Mouse (Mus musculus): ENCODE data around the gene Abcd4. TPM values are rescaled to one million over a fixed set of nuclear protein-coding genes. Genes with fewer than 3 reads are reported as not detected.

Gene Abcd4
- polyA plus RNA-seq (2012; rRNA removed) = 16.6 and 17.0 TPM in 2 replicates

DNA sequence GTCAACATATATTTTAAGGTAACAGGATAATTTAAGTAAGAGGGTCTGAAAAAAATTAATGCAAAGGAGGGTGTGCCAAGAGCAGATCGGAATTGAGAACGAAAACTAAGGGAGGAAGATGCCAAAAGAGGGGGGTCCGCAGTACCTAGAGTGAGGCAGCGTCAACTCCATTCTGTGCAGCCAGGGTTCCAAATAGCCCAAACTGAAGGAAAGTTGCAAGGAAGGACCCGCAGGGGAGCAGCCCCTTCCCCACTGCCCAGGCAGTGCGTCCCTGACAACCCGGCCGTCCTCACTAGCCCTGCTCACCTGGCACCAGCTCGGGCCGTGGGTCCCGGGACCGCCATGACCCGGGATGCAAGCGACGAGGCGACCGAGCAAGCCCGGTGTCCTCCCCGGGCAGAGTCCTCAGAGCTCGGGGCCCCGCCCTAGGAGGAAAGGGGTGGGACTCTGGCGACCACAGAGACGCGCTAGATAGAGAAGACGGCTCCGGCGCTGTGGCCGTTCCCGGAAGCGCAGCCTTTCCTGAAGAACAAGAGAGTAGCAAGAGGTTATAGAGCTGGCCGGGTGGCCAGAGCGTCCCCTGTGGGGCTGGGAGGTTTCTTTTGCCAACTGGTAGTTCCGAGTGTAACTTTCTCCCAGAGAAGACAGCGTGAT, at the start of gene Abcd4:
TSS of gene Abcd4 (minus strand) at position 437 of the 654 bp plus-strand sequence.
- TF ChIP-seq CTCF (IDR thresholded peaks at IDR 0.05; ENCODE audit: extremely low read depth, insufficient read depth, insufficient read length, insufficient replicate concordance) (peak; percentile 57; the same call in 1 of the 2 replicates), POLR2A (IDR thresholded peaks at IDR 0.05; ENCODE audit: low read depth, low read length) (peak; percentile 79)
- no peaks in the 10 kb centered on the region for H3K4me1 ChIP-seq (ENCODE audit: control insufficient read depth, insufficient read depth, insufficient read length)
- peak within 1 kb of the TSS; percentile 45 for H3K27ac ChIP-seq (ENCODE audit: insufficient read depth, low read length)
- H3K27me3 ChIP-seq (ENCODE audit: control insufficient read depth, insufficient read depth, low read length) = no peaks in the 10 kb centered on the region
- peak within 1 kb of the TSS; percentile 98 for H3K4me3 ChIP-seq (ENCODE audit: extremely low read depth, insufficient read depth, insufficient read length)
- no peaks in the 10 kb centered on the region for H3K36me3 ChIP-seq (ENCODE audit: control insufficient read depth, insufficient read depth, low read length)
- peak; percentile 76 to 95 for DNase-seq (ENCODE audit: low read depth in 1 of 2, low spot score in 2 of 2)
- WGBS = under 1% methylated on average over 34 of the region's 34 CpGs

DNA sequence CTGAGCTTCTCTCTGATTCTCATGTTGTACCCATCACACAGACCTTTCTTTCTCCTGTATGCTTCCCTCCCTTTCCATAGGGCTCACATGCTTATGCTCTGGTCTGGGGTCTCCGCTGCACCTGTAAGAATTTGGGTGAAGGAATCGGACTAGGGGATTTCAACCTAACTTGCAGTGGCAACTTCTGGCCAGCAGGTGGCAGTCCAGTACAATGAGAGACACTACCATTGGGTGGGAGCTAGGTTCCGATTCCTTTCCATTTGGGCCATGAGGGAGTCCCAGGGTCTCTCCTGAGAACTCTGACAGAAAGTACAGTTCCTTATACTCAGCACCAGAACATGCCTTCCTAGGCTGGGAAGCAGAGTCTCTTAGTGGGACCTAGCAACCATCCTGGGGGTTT, 36.7 kb upstream of the Abcd4 start:
- no peaks in the 10 kb centered on the region for H3K27me3 ChIP-seq (ENCODE audit: control insufficient read depth, insufficient read depth, low read length)
- H3K36me3 ChIP-seq (ENCODE audit: control insufficient read depth, insufficient read depth, low read length) = no peaks in the 10 kb centered on the region
- TF ChIP-seq POLR2A (IDR thresholded peaks at IDR 0.05; ENCODE audit: low read depth, low read length) = no peak
- peak; percentile 85; the same call in 1 of the 2 replicates for TF ChIP-seq CTCF (IDR thresholded peaks at IDR 0.05; ENCODE audit: extremely low read depth, insufficient read depth, insufficient read length, insufficient replicate concordance)
- no peak overlapping the region for H3K27ac ChIP-seq (ENCODE audit: insufficient read depth, low read length)
- no peaks in the 10 kb centered on the region for H3K4me1 ChIP-seq (ENCODE audit: control insufficient read depth, insufficient read depth, insufficient read length)
- WGBS = 19% methylated on average over 3 of the region's 3 CpGs
- H3K4me3 ChIP-seq (ENCODE audit: extremely low read depth, insufficient read depth, insufficient read length) = no peak overlapping the region
- peak in 1 of 2 experiments; percentile 46 for DNase-seq (ENCODE audit: low read depth in 1 of 2, low spot score in 2 of 2)

DNA sequence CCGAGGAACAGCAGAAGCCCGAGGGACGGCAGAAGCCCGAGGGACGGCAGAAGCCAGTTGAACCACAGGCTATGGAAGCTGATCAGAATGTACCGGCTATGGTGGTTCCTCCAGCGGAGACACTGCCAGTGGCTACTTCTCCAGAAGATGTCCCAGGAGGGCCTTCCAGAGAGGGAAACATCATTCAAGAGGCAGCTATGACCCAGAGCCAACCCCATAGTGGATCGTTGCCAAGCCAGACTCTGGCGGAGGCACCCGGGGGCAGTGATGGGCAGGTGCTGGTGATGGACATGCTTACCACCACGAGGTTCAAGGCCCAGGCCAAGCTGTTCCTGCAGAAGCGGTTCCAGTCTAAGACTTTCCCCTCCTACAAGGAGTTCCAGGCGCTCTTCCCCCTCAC, 33.0 kb upstream of the Abcd4 start:
- no peak overlapping the region for H3K27ac ChIP-seq (ENCODE audit: insufficient read depth, low read length)
- no peak for TF ChIP-seq POLR2A (IDR thresholded peaks at IDR 0.05; ENCODE audit: low read depth, low read length)
- DNase-seq (ENCODE audit: low read depth in 1 of 2, low spot score in 2 of 2) = no peak
- H3K4me1 ChIP-seq (ENCODE audit: control insufficient read depth, insufficient read depth, insufficient read length) = no peaks in the 10 kb centered on the region
- no peaks in the 10 kb centered on the region for H3K36me3 ChIP-seq (ENCODE audit: control insufficient read depth, insufficient read depth, low read length)
- H3K27me3 ChIP-seq (ENCODE audit: control insufficient read depth, insufficient read depth, low read length) = no peaks in the 10 kb centered on the region
- no peak overlapping the region for H3K4me3 ChIP-seq (ENCODE audit: extremely low read depth, insufficient read depth, insufficient read length)
- WGBS = 84% methylated on average over 13 of the region's 13 CpGs

DNA sequence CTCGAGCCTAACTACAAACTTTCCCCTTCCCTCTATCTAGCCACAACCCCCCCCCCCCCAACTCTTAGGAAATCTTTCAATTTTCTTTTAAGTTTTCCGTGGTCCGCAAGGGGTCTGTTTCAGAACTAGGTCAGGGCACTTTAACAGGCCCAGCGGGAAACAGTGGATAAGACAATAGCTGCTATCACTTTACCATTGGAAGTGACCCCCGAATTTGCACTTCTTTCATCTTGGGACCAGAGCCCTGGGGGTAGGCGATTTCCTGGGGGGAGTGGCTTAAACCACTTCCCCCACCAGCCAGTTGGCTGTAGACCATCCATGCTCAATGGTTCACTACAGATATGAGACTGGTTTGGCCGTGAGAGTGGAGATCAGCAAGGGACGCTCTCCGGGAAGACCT, 23.4 kb upstream of the Abcd4 start, which contains the start of gene Vrtn:
TSS of gene Vrtn (plus strand) at position 366 of the 400 bp plus-strand sequence.
- no peak for TF ChIP-seq POLR2A (IDR thresholded peaks at IDR 0.05; ENCODE audit: low read depth, low read length)
- TF ChIP-seq CTCF (IDR thresholded peaks at IDR 0.05; ENCODE audit: extremely low read depth, insufficient read depth, insufficient read length, insufficient replicate concordance) = no peak
- H3K27me3 ChIP-seq (ENCODE audit: control insufficient read depth, insufficient read depth, low read length) = peaks cover 12% of the 10 kb centered on the region
- H3K36me3 ChIP-seq (ENCODE audit: control insufficient read depth, insufficient read depth, low read length) = no peaks in the 10 kb centered on the region
- no peak for DNase-seq (ENCODE audit: low read depth in 1 of 2, low spot score in 2 of 2)
- no peak within 1 kb of the TSS for H3K27ac ChIP-seq (ENCODE audit: insufficient read depth, low read length)
- WGBS = 13% methylated on average over 9 of the region's 9 CpGs
- no peak within 1 kb of the TSS for H3K4me3 ChIP-seq (ENCODE audit: extremely low read depth, insufficient read depth, insufficient read length)
- no peaks in the 10 kb centered on the region for H3K4me1 ChIP-seq (ENCODE audit: control insufficient read depth, insufficient read depth, insufficient read length)

DNA sequence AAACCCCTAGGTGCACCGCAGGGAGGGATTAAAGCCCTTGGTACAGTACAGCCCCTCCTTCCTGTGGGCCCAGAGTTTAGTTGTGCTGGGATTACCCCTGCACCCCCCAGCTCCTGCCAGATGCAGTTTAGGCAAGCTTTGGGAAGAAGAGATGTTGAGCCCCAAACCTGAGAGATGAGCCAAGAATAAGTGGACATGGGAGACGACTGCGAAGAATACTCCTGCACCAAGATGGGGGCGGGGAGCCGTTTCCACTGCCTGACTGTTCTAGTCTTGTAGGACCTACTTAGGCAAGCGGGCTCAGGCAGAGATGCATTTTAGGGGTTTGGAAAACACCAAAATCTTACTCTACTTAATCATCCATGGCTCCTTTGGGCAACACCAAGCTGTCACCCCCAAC, 23.0 kb upstream of the Abcd4 start:
- Histone ChIP-seq H3K27ac (ENCODE audit: insufficient read depth, low read length) (no peak overlapping the region), H3K27me3 (ENCODE audit: control insufficient read depth, insufficient read depth, low read length) (peaks cover 12% of the 10 kb centered on the region), H3K36me3 (ENCODE audit: control insufficient read depth, insufficient read depth, low read length) (no peaks in the 10 kb centered on the region), H3K4me3 (ENCODE audit: extremely low read depth, insufficient read depth, insufficient read length) (no peak overlapping the region), H3K4me1 (ENCODE audit: control insufficient read depth, insufficient read depth, insufficient read length) (no peaks in the 10 kb centered on the region)
- no peak for DNase-seq (ENCODE audit: low read depth in 1 of 2, low spot score in 2 of 2)
- 33% methylated on average over 6 of the region's 6 CpGs for whole genome bisulfite sequencing
- no peak for TF ChIP-seq CTCF (IDR thresholded peaks at IDR 0.05; ENCODE audit: extremely low read depth, insufficient read depth, insufficient read length, insufficient replicate concordance)

DNA sequence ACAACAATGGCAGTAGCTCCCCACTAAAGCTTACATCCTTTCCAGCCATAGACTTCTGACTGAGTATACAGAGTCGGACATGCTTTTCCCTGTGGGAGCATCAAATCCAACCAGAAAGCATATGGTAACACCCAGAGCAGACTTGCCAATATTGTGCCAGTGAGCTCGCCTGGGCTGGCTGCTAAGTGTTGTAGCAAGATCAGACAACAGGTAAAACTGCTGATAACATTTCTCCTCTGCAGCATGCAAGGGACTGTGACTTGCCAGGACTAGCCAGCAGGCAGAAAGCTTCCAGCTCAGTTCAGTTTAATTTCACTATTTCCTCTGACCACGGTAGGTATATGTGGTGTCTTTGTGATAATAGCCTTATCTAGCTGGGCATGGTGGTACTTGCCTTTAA, 14.7 kb upstream of the Abcd4 start:
- TF ChIP-seq CTCF (IDR thresholded peaks at IDR 0.05; ENCODE audit: extremely low read depth, insufficient read depth, insufficient read length, insufficient replicate concordance) = no peak
- no peak for TF ChIP-seq POLR2A (IDR thresholded peaks at IDR 0.05; ENCODE audit: low read depth, low read length)
- DNase-seq (ENCODE audit: low read depth in 1 of 2, low spot score in 2 of 2) = no peak
- Histone ChIP-seq H3K27ac (ENCODE audit: insufficient read depth, low read length) (no peak overlapping the region), H3K4me1 (ENCODE audit: control insufficient read depth, insufficient read depth, insufficient read length) (no peaks in the 10 kb centered on the region), H3K4me3 (ENCODE audit: extremely low read depth, insufficient read depth, insufficient read length) (no peak overlapping the region), H3K27me3 (ENCODE audit: control insufficient read depth, insufficient read depth, low read length) (no peaks in the 10 kb centered on the region), H3K36me3 (ENCODE audit: control insufficient read depth, insufficient read depth, low read length) (no peaks in the 10 kb centered on the region)
- 76% methylated on average over 3 of the region's 3 CpGs for WGBS

DNA sequence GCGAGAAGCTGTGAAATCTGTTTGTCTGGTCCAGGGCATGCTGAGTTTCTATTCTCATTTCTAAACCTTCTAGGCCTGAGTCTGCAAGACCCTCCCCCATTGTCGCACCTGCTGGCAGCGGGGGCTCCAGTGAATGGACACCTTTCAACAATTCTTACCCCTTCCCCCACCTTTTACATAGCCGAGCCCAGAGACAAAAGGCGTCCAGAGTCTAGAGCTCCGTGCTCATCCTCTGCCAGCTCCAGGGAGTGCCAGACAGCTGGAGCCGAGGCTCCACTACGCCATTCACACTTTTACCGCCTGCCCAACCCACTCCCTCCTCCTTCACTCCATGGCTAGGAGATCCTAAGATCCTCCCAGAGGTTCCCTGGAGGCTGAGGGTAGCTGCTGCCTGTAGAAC, 7.9 kb upstream of the Abcd4 start:
- H3K4me1 ChIP-seq (ENCODE audit: control insufficient read depth, insufficient read depth, insufficient read length) = no peaks in the 10 kb centered on the region
- H3K4me3 ChIP-seq (ENCODE audit: extremely low read depth, insufficient read depth, insufficient read length) = no peak overlapping the region
- DNase-seq (ENCODE audit: low read depth in 1 of 2, low spot score in 2 of 2) = no peak
- H3K27me3 ChIP-seq (ENCODE audit: control insufficient read depth, insufficient read depth, low read length) = 0 out of 2 replicates have a peak, but pooled peaks cover 3% of the 10 kb centered on the region
- 17% methylated on average over 9 of the region's 9 CpGs for WGBS
- TF ChIP-seq CTCF (IDR thresholded peaks at IDR 0.05; ENCODE audit: extremely low read depth, insufficient read depth, insufficient read length, insufficient replicate concordance) = no peak
- no peak for TF ChIP-seq POLR2A (IDR thresholded peaks at IDR 0.05; ENCODE audit: low read depth, low read length)
- H3K27ac ChIP-seq (ENCODE audit: insufficient read depth, low read length) = no peak overlapping the region
- H3K36me3 ChIP-seq (ENCODE audit: control insufficient read depth, insufficient read depth, low read length) = no peaks in the 10 kb centered on the region
